In the genomic region with DNA sequence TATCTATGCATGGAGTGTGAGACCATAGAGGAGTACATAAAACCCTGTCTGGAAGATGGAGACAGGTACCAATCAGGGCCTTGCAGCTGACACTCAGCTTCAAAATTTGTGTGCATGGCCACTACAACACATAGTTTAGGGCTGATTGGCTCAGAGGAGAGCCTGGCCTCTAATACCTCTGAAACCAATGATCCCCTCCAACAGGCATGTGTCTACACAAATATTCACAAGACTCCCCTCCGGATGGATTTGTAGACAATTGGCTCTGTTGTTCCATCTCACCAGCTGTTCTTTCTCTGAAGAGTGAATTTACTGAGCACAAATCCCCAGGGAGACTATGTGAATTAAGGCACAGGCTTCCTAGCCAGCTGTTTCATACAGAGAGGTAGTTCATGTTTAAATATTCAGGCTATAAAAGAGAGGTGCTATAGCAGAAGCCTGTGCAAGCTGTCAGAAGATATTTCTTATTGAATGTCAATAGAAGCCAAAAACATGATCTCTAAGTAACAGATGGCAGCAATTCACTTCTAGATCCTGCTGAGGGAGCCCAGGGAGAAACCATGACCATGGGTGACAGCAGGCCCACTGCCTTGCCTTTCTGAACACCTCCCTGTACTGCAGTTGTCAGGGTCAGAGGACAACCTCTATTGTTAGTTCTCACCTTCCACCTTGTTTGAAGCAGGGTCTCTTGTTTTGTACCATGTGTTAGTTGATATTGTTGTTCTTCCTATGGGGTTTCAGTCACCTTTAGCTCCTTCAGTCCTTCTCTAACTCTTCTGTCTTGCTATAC, we compare ENCODE assay signal across 20 mouse cellular contexts.
DNase-seq lines count a peak whose midpoint lies in the region; ATAC-seq and TF ChIP-seq lines count a peak whose summit lies in the region.
"Had no signal": no experiment of that assay in that cellular context is flagged by ENCODE, and none has a peak within 500 bp of the region (broad histone marks: within the 10 kb centered on the region; RNA-seq: fewer than 3 reads in every experiment).

No protein-coding gene starts in this region.

- no peak for ATAC-seq in kidney, postnatal 0 days (replicated peaks; ENCODE audit: low FRiP score, low read depth)
- ATAC-seq: forebrain, embryonic 16.5 days; intestine, embryonic 15.5 days; lung, postnatal 0 days had no signal

- no peak overlapping the region for H3K4me2 ChIP-seq in kidney, postnatal 0 days (ENCODE audit: low read length)
- H3K4me2 ChIP-seq: intestine, embryonic 15.5 days had no signal

- no peak overlapping the region for H3K4me3 ChIP-seq in kidney, postnatal 0 days (replicated peaks; ENCODE audit: low read depth, low read length)
- H3K4me3 ChIP-seq: heart, embryonic 10.5 days; intestine, embryonic 15.5 days; megakaryocyte, embryonic 14.5 days had no signal

- H3K27ac ChIP-seq in kidney, postnatal 0 days, result no peak overlapping the region
- H3K27ac ChIP-seq: heart, embryonic 10.5 days; intestine, embryonic 15.5 days; liver, embryonic 14.5 days had no signal

- WGBS in kidney, postnatal 0 days, result 58% methylated on average over 1 of the region's 1 CpGs

- no peaks in the 10 kb centered on the region for H3K36me3 ChIP-seq in kidney, postnatal 0 days (ENCODE audit: insufficient read depth, low read length)
- H3K36me3 ChIP-seq: heart, embryonic 10.5 days; intestine, embryonic 15.5 days had no signal

- no peak overlapping the region for H3K9ac ChIP-seq in kidney, postnatal 0 days (ENCODE audit: low read depth, low read length)
- H3K9ac ChIP-seq: intestine, embryonic 15.5 days; liver, embryonic 14.5 days had no signal

- peak; percentile 4 for DNase-seq in embryo, embryonic 11.5 days (ENCODE audit: low read depth, low spot score)
- DNase-seq in embryo, embryonic 9.5 days (ENCODE audit: extremely low spot score), result no peak
- peak; percentile 0 for DNase-seq in kidney, postnatal 0 days (ENCODE audit: low spot score)
- no peak for DNase-seq in kidney, adult 8-10 months
- DNase-seq in brain, adult 2 months (ENCODE audit: low read depth, low spot score), result peak; percentile 43
- peak; percentile 33 for DNase-seq in mesoderm, embryonic 11.5 days (ENCODE audit: low read depth, low spot score)
- DNase-seq in cerebellum, adult 8-10 months, result no peak
- no peak for DNase-seq in adrenal gland, postnatal 10 days
- DNase-seq: adrenal gland, postnatal 25 days; cerebellum, postnatal 14 days; gastrocnemius, postnatal 10 days; heart, postnatal 4 days; right cerebral cortex, adult 18-20 months had no signal

- H3K4me1 ChIP-seq in kidney, postnatal 0 days (replicated peaks; ENCODE audit: insufficient read depth, low read length), result no peaks in the 10 kb centered on the region
- H3K4me1 ChIP-seq: heart, embryonic 10.5 days; intestine, embryonic 15.5 days; megakaryocyte, embryonic 14.5 days had no signal

- H3K9me3 ChIP-seq in kidney, postnatal 0 days (replicated peaks; ENCODE audit: low read length), result no peaks in the 10 kb centered on the region
- H3K9me3 ChIP-seq: heart, embryonic 10.5 days; intestine, embryonic 15.5 days; megakaryocyte, embryonic 14.5 days had no signal

- H3K27me3 ChIP-seq in kidney, postnatal 0 days (ENCODE audit: insufficient read depth, low read length), result no peaks in the 10 kb centered on the region
- H3K27me3 ChIP-seq: CH12.LX; intestine, embryonic 15.5 days; megakaryocyte, embryonic 14.5 days had no signal

- no peak for TF ChIP-seq CTCF in kidney, postnatal 0 days (IDR thresholded peaks at IDR 0.05; ENCODE audit: low read depth)

Comparison
In these comparisons a context has a peak if more than half of its experiments do, and no peak if none do; other contexts are left out.
1. DNase-seq: peak in embryo, embryonic 11.5 days (single experiment), kidney, postnatal 0 days (single experiment), brain, adult 2 months (single experiment) and mesoderm, embryonic 11.5 days (single experiment); none in embryo, embryonic 9.5 days (single experiment), kidney, adult 8-10 months (0 of 2), cerebellum, adult 8-10 months (single experiment) and adrenal gland, postnatal 10 days (single experiment).